11 mouse cellular contexts compared by ENCODE assay signal in genomic region chr7:118592146-118592545, GRCm38 (mm10). TPM values are rescaled to one million over a fixed set of nuclear protein-coding genes. Genes with fewer than 3 reads are reported as not detected.
A peak's percentile ranks its signal among the peaks of the same experiment; 100 is the strongest.
DNase-seq lines count a peak whose midpoint lies in the region; ATAC-seq and TF ChIP-seq lines count a peak whose summit lies in the region.
"Had no signal": no experiment of that assay in that cellular context is flagged by ENCODE, and none has a peak within 500 bp of the region (broad histone marks: within the 10 kb centered on the region; RNA-seq: fewer than 3 reads in every experiment).

No protein-coding gene starts in this region.

- ATAC-seq in midbrain, embryonic 14.5 days (ENCODE audit: low FRiP score, low TSS enrichment) = no peak
- ATAC-seq: Patski had no signal

- peak; percentile 51 for DNase-seq in NIH3T3 (ENCODE audit: low read depth)
- peak; percentile 59 for DNase-seq in forelimb bud, embryonic 11.5 days (ENCODE audit: low read depth, low spot score)
- peak; percentile 30 for DNase-seq in midbrain, embryonic 14.5 days
- no peak for DNase-seq in adrenal gland, postnatal 14 days
- no peak for DNase-seq in cerebellum, adult 11 months
- DNase-seq in thymus, postnatal 25 days = no peak

- H3K36me3 ChIP-seq in midbrain, embryonic 14.5 days (ENCODE audit: control insufficient read depth, insufficient read depth, low read length) = no peaks in the 10 kb centered on the region
- H3K36me3 ChIP-seq: heart, embryonic 15.5 days; liver, embryonic 15.5 days had no signal

- H3K9me3 ChIP-seq in midbrain, embryonic 14.5 days (ENCODE audit: control insufficient read depth, low read length) = no peaks in the 10 kb centered on the region
- H3K9me3 ChIP-seq: heart, embryonic 15.5 days; liver, embryonic 15.5 days had no signal

- no peak for TF ChIP-seq CTCF in cortical plate, adult 2 months (IDR thresholded peaks at IDR 0.05; ENCODE audit: extremely low read depth, insufficient read depth, low read length)

- peaks cover 11% of the 10 kb centered on the region for H3K4me1 ChIP-seq in cortical plate, adult 2 months (ENCODE audit: control insufficient read depth, insufficient read depth, low read length)
- peaks cover 24% of the 10 kb centered on the region for H3K4me1 ChIP-seq in midbrain, embryonic 14.5 days (ENCODE audit: control insufficient read depth, insufficient read depth, low read length)
- H3K4me1 ChIP-seq: liver, embryonic 15.5 days had no signal

- peak overlapping the region; percentile 4 for H3K27ac ChIP-seq in cortical plate, adult 2 months (ENCODE audit: insufficient read depth, low read length)
- 0 out of 2 replicates have a peak overlapping the region, but pooled peaks have one; percentile 87 for H3K27ac ChIP-seq in midbrain, embryonic 14.5 days (replicated peaks; ENCODE audit: low read depth, low read length)
- H3K27ac ChIP-seq: heart, embryonic 15.5 days; liver, embryonic 15.5 days had no signal

- H3K4me3 ChIP-seq in cortical plate, adult 2 months (ENCODE audit: insufficient read depth, low read length) = no peak overlapping the region
- H3K4me3 ChIP-seq in midbrain, embryonic 14.5 days (replicated peaks; ENCODE audit: low read depth, low read length) = no peak overlapping the region
- H3K4me3 ChIP-seq: heart, embryonic 15.5 days; liver, embryonic 15.5 days had no signal

- TF ChIP-seq POLR2A in cortical plate, adult 2 months (IDR thresholded peaks at IDR 0.05; ENCODE audit: extremely low read depth, insufficient read depth, low read length) = no peak

- no peak overlapping the region for H3K9ac ChIP-seq in midbrain, embryonic 14.5 days (replicated peaks; ENCODE audit: low read length)
- H3K9ac ChIP-seq: heart, embryonic 15.5 days; liver, embryonic 15.5 days had no signal

- H3K4me2 ChIP-seq in midbrain, embryonic 14.5 days (ENCODE audit: low read length) = no peak overlapping the region
- H3K4me2 ChIP-seq: heart, embryonic 15.5 days; liver, embryonic 15.5 days had no signal

- WGBS in midbrain, embryonic 14.5 days = 47% methylated on average over 6 of the region's 6 CpGs

- H3K27me3 ChIP-seq in midbrain, embryonic 14.5 days (ENCODE audit: control insufficient read depth, insufficient read depth, low read length) = peaks cover 9% of the 10 kb centered on the region; the same call in 1 of the 2 replicates
- H3K27me3 ChIP-seq: Patski had no signal

RNA-seq across cellular contexts. Expression of gene Tmc5, which starts 5.0 kb away (rescaled TPM):
- polyA plus RNA-seq in cortical plate, adult 2 months (2012; rRNA removed) = 0.15 and 0.19 TPM in 2 replicates
- polyA plus RNA-seq in midbrain, embryonic 14.5 days (2014; fragmentation: Nextera tagmentation; extraction: Ambion mirVana) = 0.15 and 0.28 TPM in 2 replicates
- total RNA-seq in adrenal gland, postnatal 14 days (2021) = 0.41 and 0.56 TPM in 2 replicates
- total RNA-seq: monocyte, adult 5-6 weeks had no signal
- polyA plus RNA-seq: Patski had no signal

RNA-seq across cellular contexts. Expression of gene Tmc7, which starts 7.6 kb away (rescaled TPM):
- polyA plus RNA-seq in cortical plate, adult 2 months (2012; rRNA removed) = 12.9 and 14.1 TPM in 2 replicates
- 4.3 and 5.9 TPM in 2 replicates for polyA plus RNA-seq in midbrain, embryonic 14.5 days (2014; fragmentation: Nextera tagmentation; extraction: Ambion mirVana)
- total RNA-seq in adrenal gland, postnatal 14 days (2021) = 1.3 and 1.5 TPM in 2 replicates
- total RNA-seq: monocyte, adult 5-6 weeks had no signal

RNA-seq across cellular contexts. Expression of gene Coq7, which starts 59.0 kb away (rescaled TPM):
- polyA plus RNA-seq in cortical plate, adult 2 months (2012; rRNA removed) = 54.5 and 55.7 TPM in 2 replicates
- polyA plus RNA-seq in midbrain, embryonic 14.5 days (2014; fragmentation: Nextera tagmentation; extraction: Ambion mirVana) = 93.7 and 103 TPM in 2 replicates
- total RNA-seq in adrenal gland, postnatal 14 days (2021) = 65.8 and 74.6 TPM in 2 replicates

Comparison
In these comparisons a context has a peak if more than half of its experiments do, and no peak if none do; other contexts are left out.
1. DNase-seq: peak in NIH3T3 (single experiment), forelimb bud, embryonic 11.5 days (single experiment) and midbrain, embryonic 14.5 days (single experiment); none in adrenal gland, postnatal 14 days (single experiment), cerebellum, adult 11 months (single experiment) and thymus, postnatal 25 days (single experiment).